Mouse (Mus musculus): ENCODE results near the gene Lingo4.

DNA sequence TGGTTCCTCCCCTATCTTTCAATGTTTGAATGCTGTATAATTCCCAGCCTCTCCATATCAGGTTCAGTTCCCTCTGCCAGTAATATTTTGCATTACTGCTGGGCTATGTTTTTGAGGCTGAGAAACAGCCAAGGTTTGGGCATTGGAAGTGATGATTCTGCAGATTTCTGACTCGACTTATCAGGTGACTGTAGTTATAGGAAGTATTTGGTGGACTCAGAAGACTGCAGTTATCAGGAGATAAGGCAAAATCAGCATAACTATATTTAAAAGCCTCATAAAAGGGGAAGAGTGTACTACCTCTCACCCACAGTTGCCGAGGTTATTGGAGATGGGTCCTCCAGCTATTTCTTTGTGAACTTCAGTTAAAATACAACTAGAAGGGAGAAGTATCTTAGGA lies 32.7 kb downstream of the Lingo4 start:
- TF ChIP-seq GATA1 (IDR thresholded peaks at IDR 0.05; ENCODE audit: borderline replicate concordance, low read length) (no peak), CTCF (IDR thresholded peaks at IDR 0.05; ENCODE audit: low read depth, low read length) (no peak), TAL1 (conservative IDR thresholded peaks at IDR 0.05; ENCODE audit: low read depth, low read length) (no peak), POLR2AphosphoS5 (IDR thresholded peaks at IDR 0.05; ENCODE audit: insufficient replicate concordance, low read depth, low read length) (no peak)

Measured in G1E (cell line).